Mouse (Mus musculus): ENCODE data around the gene Msn.

- no peak for TF ChIP-seq POLR2A (IDR thresholded peaks at IDR 0.05; ENCODE audit: low read depth, low read length)
- no peak for TF ChIP-seq CTCF (IDR thresholded peaks at IDR 0.05; ENCODE audit: extremely low read depth, insufficient read length, insufficient replicate concordance, low read depth, low read length)
Observed at GRCm38 (mm10) chrX:96077747-96078146, 18.1 kb upstream of the Msn start.

Data from small intestine, adult 2 months (tissue).